8 mouse cellular contexts compared by ENCODE assay signal in the genomic region with DNA sequence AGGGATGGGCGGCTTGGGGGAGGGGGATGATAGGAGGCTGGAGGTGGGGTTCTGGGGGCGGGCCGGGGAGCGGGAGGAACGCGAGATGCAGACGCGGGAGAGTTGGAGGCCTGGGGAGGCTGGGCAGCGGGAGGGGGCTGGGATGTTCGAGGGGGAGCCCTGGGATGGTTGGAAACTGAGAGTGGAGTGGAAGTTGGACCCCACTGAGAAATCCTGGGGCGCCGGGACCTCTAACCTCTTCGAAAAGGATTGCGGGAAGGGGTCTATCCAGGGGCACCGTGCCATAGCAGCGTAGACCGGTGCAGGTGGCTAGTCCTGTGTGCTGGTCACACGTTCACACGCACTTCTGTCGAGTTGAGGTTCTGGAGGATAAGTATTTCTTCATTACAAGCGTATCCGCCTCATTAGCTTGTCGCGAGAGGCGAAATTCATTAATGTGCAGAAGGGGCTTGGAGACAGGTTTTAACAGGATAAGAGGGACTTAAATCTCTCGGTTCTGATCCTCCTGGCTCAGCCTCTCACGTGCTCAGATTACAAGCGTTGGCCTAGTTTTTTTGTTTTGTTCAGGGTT. TPM values are rescaled to one million over a fixed set of nuclear protein-coding genes. Genes with fewer than 3 reads are reported as not detected.
DNase-seq lines count a peak whose midpoint lies in the region; ATAC-seq and TF ChIP-seq lines count a peak whose summit lies in the region.

No protein-coding gene starts in this region.

- WGBS in heart, embryonic 14.5 days = 2% methylated on average over 27 of the region's 28 CpGs
- under 1% methylated on average over 20 of the region's 28 CpGs for WGBS in intestine, embryonic 15.5 days
- WGBS in neural tube, embryonic 13.5 days = under 1% methylated on average over 28 of the region's 28 CpGs

- ATAC-seq in heart, embryonic 14.5 days (ENCODE audit: insufficient number of reproducible peaks, insufficient read depth, low FRiP score, low read depth) = peak; percentile 6
- ATAC-seq in intestine, embryonic 15.5 days = peak; percentile 38
- ATAC-seq in neural tube, embryonic 13.5 days (ENCODE audit: low read depth) = peak; percentile 45
- no peak for ATAC-seq in inflammation-experienced regulatory T-cells, adult 6 months

- peak overlapping the region; percentile 71 to 73 for H3K4me3 ChIP-seq in heart, embryonic 14.5 days (ENCODE audit: control insufficient read depth in 1 of 2, insufficient read depth in 1 of 2, low read depth in 1 of 2, low read length in 2 of 2)
- peak overlapping the region; percentile 49 for H3K4me3 ChIP-seq in C2C12 (ENCODE audit: insufficient read depth, poor library complexity, severe bottlenecking)
- H3K4me3 ChIP-seq in intestine, embryonic 15.5 days (replicated peaks) = peak overlapping the region; percentile 65
- H3K4me3 ChIP-seq in neural tube, embryonic 13.5 days = peak overlapping the region; percentile 70

- no peaks in the 10 kb centered on the region for H3K27me3 ChIP-seq in heart, embryonic 14.5 days (ENCODE audit: control insufficient read depth, insufficient read depth, low read length)
- H3K27me3 ChIP-seq in C2C12 (ENCODE audit: control insufficient read depth, insufficient read depth, insufficient read length) = no peaks in the 10 kb centered on the region
- no peaks in the 10 kb centered on the region for H3K27me3 ChIP-seq in intestine, embryonic 15.5 days (replicated peaks)
- no peaks in the 10 kb centered on the region for H3K27me3 ChIP-seq in neural tube, embryonic 13.5 days

- H3K27ac ChIP-seq in heart, embryonic 14.5 days (replicated peaks in 1 of 2; ENCODE audit: control insufficient read depth in 1 of 2, insufficient read depth in 1 of 2, low read depth in 2 of 2, low read length in 2 of 2) = peak overlapping the region; percentile 39 to 63; a peak in 3 of 4 replicates
- peak overlapping the region; percentile 70; the same call in 1 of the 2 replicates for H3K27ac ChIP-seq in intestine, embryonic 15.5 days
- H3K27ac ChIP-seq in neural tube, embryonic 13.5 days (replicated peaks) = peak overlapping the region; percentile 70

- peak overlapping the region; percentile 87 for H3K9ac ChIP-seq in heart, embryonic 14.5 days (ENCODE audit: low read length)
- peak overlapping the region; percentile 79 for H3K9ac ChIP-seq in intestine, embryonic 15.5 days
- peak overlapping the region; percentile 86 for H3K9ac ChIP-seq in neural tube, embryonic 13.5 days

- peaks cover 2% of the 10 kb centered on the region for H3K79me3 ChIP-seq in C2C12 (ENCODE audit: low read depth)

- H3K36me3 ChIP-seq in heart, embryonic 14.5 days (ENCODE audit: control insufficient read depth, insufficient read depth, low read length) = peaks cover 9% of the 10 kb centered on the region
- H3K36me3 ChIP-seq in C2C12 (ENCODE audit: control insufficient read depth, insufficient read depth) = no peaks in the 10 kb centered on the region
- 0 out of 2 replicates have a peak, but pooled peaks cover 2% of the 10 kb centered on the region for H3K36me3 ChIP-seq in intestine, embryonic 15.5 days
- peaks cover 17% of the 10 kb centered on the region; the same call in 1 of the 2 replicates for H3K36me3 ChIP-seq in neural tube, embryonic 13.5 days

- peak overlapping the region; percentile 70 for H3ac ChIP-seq in C2C12 (ENCODE audit: control insufficient read depth, insufficient read length, low read depth)

- peaks cover 17% of the 10 kb centered on the region for H3K79me2 ChIP-seq in C2C12 (ENCODE audit: control insufficient read depth, insufficient read depth)

- peaks cover 4 to 19% of the 10 kb centered on the region in 2 experiments for H3K4me1 ChIP-seq in heart, embryonic 14.5 days (ENCODE audit: control insufficient read depth in 2 of 2, insufficient read depth in 2 of 2, low read length in 2 of 2)
- H3K4me1 ChIP-seq in intestine, embryonic 15.5 days (replicated peaks) = peaks cover 11% of the 10 kb centered on the region
- peaks cover 19% of the 10 kb centered on the region for H3K4me1 ChIP-seq in neural tube, embryonic 13.5 days (replicated peaks)

- no peaks in the 10 kb centered on the region for H3K9me3 ChIP-seq in heart, embryonic 14.5 days (ENCODE audit: control insufficient read depth, low read length)
- H3K9me3 ChIP-seq in intestine, embryonic 15.5 days = no peaks in the 10 kb centered on the region
- no peaks in the 10 kb centered on the region for H3K9me3 ChIP-seq in neural tube, embryonic 13.5 days

- peak overlapping the region; percentile 99 for H3K4me2 ChIP-seq in heart, embryonic 14.5 days (ENCODE audit: low read length)
- peak overlapping the region; percentile 71 for H3K4me2 ChIP-seq in intestine, embryonic 15.5 days (replicated peaks)
- peak overlapping the region; percentile 81 for H3K4me2 ChIP-seq in neural tube, embryonic 13.5 days

- no peak for TF ChIP-seq CTCF in C2C12 (IDR thresholded peaks at IDR 0.05; ENCODE audit: control insufficient read depth, insufficient read depth, insufficient read length)

- no peak for DNase-seq in heart, adult 11 months
- DNase-seq in c-Kit-positive CD71-positive TER-119-negative erythroid progenitor cells, embryonic 14.5 days (ENCODE audit: low read depth) = peak; percentile 27
- DNase-seq in right cerebral cortex, postnatal 14 days = no peak

TF ChIP-seq in C2C12, 6 proteins besides CTCF, POLR2A, EP300 and RAD21:
- no peak for TF ChIP-seq MYOD1 (IDR thresholded peaks at IDR 0.05; ENCODE audit: control insufficient read depth, insufficient read length, low read depth)
- TF ChIP-seq FOSL1 (IDR thresholded peaks at IDR 0.05; ENCODE audit: insufficient read depth, low read length, poor library complexity, severe bottlenecking) = no peak
- TF ChIP-seq MAX (IDR thresholded peaks at IDR 0.05) = no peak
- no peak for TF ChIP-seq USF1 (IDR thresholded peaks at IDR 0.05; ENCODE audit: low read depth)
- TF ChIP-seq MYOG (IDR thresholded peaks at IDR 0.05; ENCODE audit: control insufficient read depth, extremely low read depth, insufficient read length) = no peak
- TF ChIP-seq CEBPB (IDR thresholded peaks at IDR 0.05; ENCODE audit: low read depth) = no peak

RNA-seq across cellular contexts. Expression of a gene that starts 0.7 kb away (rescaled TPM):
- 29.3 and 31.4 TPM in 2 replicates for polyA plus RNA-seq in heart, embryonic 14.5 days (2014; fragmentation: Nextera tagmentation; extraction: Ambion mirVana)
- polyA plus RNA-seq in C2C12 (2012; fragmentation: generic; extraction: Trizol) = 30.9 TPM
- 43.2 and 43.4 TPM in 2 replicates for polyA plus RNA-seq in intestine, embryonic 15.5 days (2015; fragmentation: Nextera tagmentation; extraction: Ambion mirVana)
- polyA plus RNA-seq in neural tube, embryonic 13.5 days (2015; fragmentation: Nextera tagmentation; extraction: Ambion mirVana) = 71.4 and 81.0 TPM in 2 replicates
- polyA plus RNA-seq in inflammation-experienced regulatory T-cells, adult 6 months (2017; shearing (Covaris generic)) = 1 to 10 TPM; 6.3 to 7.5 (median 6.4) TPM

RNA-seq across cellular contexts. Expression of a gene that starts 17.0 kb away (rescaled TPM):
- 11.8 and 12.2 TPM in 2 replicates for polyA plus RNA-seq in heart, embryonic 14.5 days (2014; fragmentation: Nextera tagmentation; extraction: Ambion mirVana)
- 31.1 TPM for polyA plus RNA-seq in C2C12 (2012; fragmentation: generic; extraction: Trizol)
- polyA plus RNA-seq in intestine, embryonic 15.5 days (2015; fragmentation: Nextera tagmentation; extraction: Ambion mirVana) = 27.4 and 29.8 TPM in 2 replicates
- 23.0 and 23.7 TPM in 2 replicates for polyA plus RNA-seq in neural tube, embryonic 13.5 days (2015; fragmentation: Nextera tagmentation; extraction: Ambion mirVana)
- polyA plus RNA-seq in inflammation-experienced regulatory T-cells, adult 6 months (2017; shearing (Covaris generic)) = 1 to 10 TPM; 4.2 to 5.8 (median 4.3) TPM

RNA-seq across cellular contexts. Expression of a gene that starts 24.1 kb away (rescaled TPM):
- polyA plus RNA-seq in heart, embryonic 14.5 days (2014; fragmentation: Nextera tagmentation; extraction: Ambion mirVana) = not detected in 2 replicates
- polyA plus RNA-seq in C2C12 (2012; fragmentation: generic; extraction: Trizol) = not detected
- not detected in 2 replicates for polyA plus RNA-seq in intestine, embryonic 15.5 days (2015; fragmentation: Nextera tagmentation; extraction: Ambion mirVana)
- not detected in 2 replicates for polyA plus RNA-seq in neural tube, embryonic 13.5 days (2015; fragmentation: Nextera tagmentation; extraction: Ambion mirVana)
- not detected for polyA plus RNA-seq in inflammation-experienced regulatory T-cells, adult 6 months (2017; shearing (Covaris generic))

RNA-seq across cellular contexts. Expression of a gene that starts 49.3 kb away (rescaled TPM):
- not detected in 2 replicates for polyA plus RNA-seq in heart, embryonic 14.5 days (2014; fragmentation: Nextera tagmentation; extraction: Ambion mirVana)
- polyA plus RNA-seq in C2C12 (2012; fragmentation: generic; extraction: Trizol) = not detected
- not detected in 2 replicates for polyA plus RNA-seq in intestine, embryonic 15.5 days (2015; fragmentation: Nextera tagmentation; extraction: Ambion mirVana)
- polyA plus RNA-seq in neural tube, embryonic 13.5 days (2015; fragmentation: Nextera tagmentation; extraction: Ambion mirVana) = not detected in 2 replicates
- under 1 TPM in 1 of 3 experiments, not detected in 2; 0.85 TPM for polyA plus RNA-seq in inflammation-experienced regulatory T-cells, adult 6 months (2017; shearing (Covaris generic))
